Mouse (Mus musculus) stomach, postnatal 0 days (tissue): ENCODE measurements around the gene Sox6. TPM values are rescaled to one million over a fixed set of nuclear protein-coding genes. Genes with fewer than 3 reads are reported as not detected.

ENCODE experiments used
- ATAC-seq: fragments of 200-750 bp; cut with Nextera tagmentation; 2 replicates; pipeline ENCODE4 v1.8.0; 2017; ENCODE audit not compliant: low FRiP score, low TSS enrichment
- DNase-seq: peaks from one replicate; pipeline ENCODE4 v3.0.0-alpha.2; 2016; ENCODE audit warnings: low spot score
- H3K27ac ChIP-seq: fragments of 300-500 bp; sonication (generic); replicated peaks from 2 replicates; pipeline ENCODE4 v1.5.1; 2014; ENCODE audit warnings: mild to moderate bottlenecking, control low read depth
- H3K27me3 ChIP-seq: fragments of 300-500 bp; sonication (generic); 2 replicates; pipeline ENCODE4 v1.6.1; 2014; ENCODE audit warnings: low read length; ENCODE audit not compliant: control insufficient read depth, insufficient read depth
- H3K36me3 ChIP-seq: fragments of 300-500 bp; sonication (generic); 2 replicates; pipeline ENCODE4 v1.6.1; 2014; ENCODE audit warnings: low read length, mixed read lengths; ENCODE audit not compliant: control insufficient read depth, insufficient read depth
- H3K4me1 ChIP-seq: fragments of 300-500 bp; sonication (generic); replicated peaks from 2 replicates; pipeline ENCODE4 v1.6.1; 2014; ENCODE audit warnings: antibody characterized with exemption; ENCODE audit not compliant: control insufficient read depth, insufficient read depth
- H3K4me2 ChIP-seq: fragments of 300-500 bp; sonication (generic); replicated peaks from 2 replicates; pipeline ENCODE4 v1.6.1; 2014; ENCODE audit warnings: low read depth, mild to moderate bottlenecking, control low read depth, moderate library complexity
- H3K4me3 ChIP-seq: fragments of 300-500 bp; sonication (generic); 2 replicates; pipeline ENCODE4 v1.5.1; 2014; ENCODE audit warnings: low read depth, low read length, control low read depth
- H3K9ac ChIP-seq: fragments of 300-500 bp; sonication (generic); 2 replicates; pipeline ENCODE4 v1.6.1; 2014; ENCODE audit warnings: mild to moderate bottlenecking, low read length, control low read depth, mixed read lengths
- H3K9me3 ChIP-seq: fragments of 300-500 bp; sonication (generic); 2 replicates; pipeline ENCODE4 v1.6.1; 2016; ENCODE audit warnings: low read length; ENCODE audit not compliant: control insufficient read depth
- CTCF ChIP-seq: IDR thresholded peaks from 2 replicates; pipeline ENCODE4 v1.5.1; 2016; ENCODE audit warnings: antibody characterized with exemption, low read depth, mild to moderate bottlenecking, moderate library complexity
- EP300 ChIP-seq: optimal IDR thresholded peaks from 2 replicates; pipeline ENCODE3; 2016; ENCODE audit warnings: antibody characterized with exemption
- WGBS: fragments of 180-500 bp; shearing (Covaris S2); extraction: QIAGEN DNeasy Blood & Tissue Kit; methylation state at CpG from one replicate; pipeline ENCODE4 v1.1.7; 2014; 5-methylcytosine and 5-hydroxymethylcytosine counted together
- polyA plus RNA-seq: library from polyadenylated mRNA; unstranded; fragments of >200 nt; fragmentation: Nextera tagmentation; extraction: Ambion mirVana; gene quantifications from 2 replicates; pipeline ENCODE4 v1.2.1, GENCODE M21; 2015

Sox6 gene
- polyA plus RNA-seq, 1 experiment from 2014 or later: 28.7 TPM

- ATAC-seq (no peak), DNase-seq (no peak)
- no peak overlapping the region for H3K9ac ChIP-seq
- TF ChIP-seq CTCF (no peak), EP300 (no peak)
- no peaks in the 10 kb centered on the region for H3K36me3 ChIP-seq
- 87% methylated on average over 12 of the region's 12 CpGs for WGBS
- H3K4me3 ChIP-seq: no peak overlapping the region
- no peaks in the 10 kb centered on the region for H3K4me1 ChIP-seq
- H3K27ac ChIP-seq: no peak overlapping the region
- H3K27me3 ChIP-seq: no peaks in the 10 kb centered on the region
- no peak overlapping the region for H3K4me2 ChIP-seq
- H3K9me3 ChIP-seq: no peaks in the 10 kb centered on the region
Observed at GRCm38 (mm10) chr7:115946559-115946958, 92.0 kb downstream of the Sox6 start.

GRCm38 (mm10) chr7:115945516-115945915, 93.1 kb downstream of the Sox6 start:
- Histone ChIP-seq H3K9me3 (no peaks in the 10 kb centered on the region), H3K9ac (no peak overlapping the region), H3K27ac (no peak overlapping the region), H3K4me1 (no peaks in the 10 kb centered on the region), H3K36me3 (no peaks in the 10 kb centered on the region), H3K4me2 (no peak overlapping the region), H3K27me3 (no peaks in the 10 kb centered on the region), H3K4me3 (no peak overlapping the region)
- 73% methylated on average over 4 of the region's 4 CpGs for WGBS
- DNase-seq (no peak), ATAC-seq (no peak)
- TF ChIP-seq EP300: no peak
- TF ChIP-seq CTCF: no peak

GRCm38 (mm10) chr7:115944250-115944649, 94.3 kb downstream of the Sox6 start:
- WGBS: 58% methylated on average over 5 of the region's 5 CpGs
- Histone ChIP-seq H3K27me3 (no peaks in the 10 kb centered on the region), H3K9ac (no peak overlapping the region), H3K4me1 (no peaks in the 10 kb centered on the region), H3K9me3 (no peaks in the 10 kb centered on the region), H3K4me2 (no peak overlapping the region), H3K36me3 (no peaks in the 10 kb centered on the region), H3K27ac (no peak overlapping the region), H3K4me3 (no peak overlapping the region)
- TF ChIP-seq CTCF: no peak
- no peak for TF ChIP-seq EP300
- no peak for DNase-seq
- ATAC-seq: no peak

GRCm38 (mm10) chr7:115941766-115942165, 96.8 kb downstream of the Sox6 start:
- Histone ChIP-seq H3K4me1 (no peaks in the 10 kb centered on the region), H3K27me3 (no peaks in the 10 kb centered on the region), H3K27ac (no peak overlapping the region), H3K9me3 (no peaks in the 10 kb centered on the region), H3K4me3 (no peak overlapping the region), H3K9ac (no peak overlapping the region), H3K36me3 (no peaks in the 10 kb centered on the region), H3K4me2 (no peak overlapping the region)
- DNase-seq (no peak), ATAC-seq (no peak)
- TF ChIP-seq EP300 (no peak), CTCF (no peak)
- 59% methylated on average over 6 of the region's 6 CpGs for WGBS

GRCm38 (mm10) chr7:115939292-115939691, 99.3 kb downstream of the Sox6 start:
- 85% methylated on average over 5 of the region's 5 CpGs for WGBS
- Histone ChIP-seq H3K27me3 (no peaks in the 10 kb centered on the region), H3K4me2 (no peak overlapping the region), H3K9me3 (no peaks in the 10 kb centered on the region), H3K4me3 (no peak overlapping the region), H3K4me1 (no peaks in the 10 kb centered on the region), H3K27ac (no peak overlapping the region), H3K36me3 (no peaks in the 10 kb centered on the region), H3K9ac (no peak overlapping the region)
- ATAC-seq: no peak
- TF ChIP-seq EP300 (no peak), CTCF (no peak)
- DNase-seq: no peak

- Histone ChIP-seq H3K4me3 (no peak overlapping the region), H3K4me1 (no peaks in the 10 kb centered on the region), H3K9ac (no peak overlapping the region), H3K27me3 (no peaks in the 10 kb centered on the region), H3K4me2 (no peak overlapping the region), H3K9me3 (no peaks in the 10 kb centered on the region), H3K36me3 (no peaks in the 10 kb centered on the region), H3K27ac (no peak overlapping the region)
- WGBS: 47% methylated on average over 1 of the region's 1 CpGs
- DNase-seq (no peak), ATAC-seq (no peak)
- no peak for TF ChIP-seq EP300
- no peak for TF ChIP-seq CTCF
Observed at GRCm38 (mm10) chr7:115936908-115937307, 101.7 kb downstream of the Sox6 start.
